17 mouse cellular contexts compared by ENCODE assay signal in the genomic region with DNA sequence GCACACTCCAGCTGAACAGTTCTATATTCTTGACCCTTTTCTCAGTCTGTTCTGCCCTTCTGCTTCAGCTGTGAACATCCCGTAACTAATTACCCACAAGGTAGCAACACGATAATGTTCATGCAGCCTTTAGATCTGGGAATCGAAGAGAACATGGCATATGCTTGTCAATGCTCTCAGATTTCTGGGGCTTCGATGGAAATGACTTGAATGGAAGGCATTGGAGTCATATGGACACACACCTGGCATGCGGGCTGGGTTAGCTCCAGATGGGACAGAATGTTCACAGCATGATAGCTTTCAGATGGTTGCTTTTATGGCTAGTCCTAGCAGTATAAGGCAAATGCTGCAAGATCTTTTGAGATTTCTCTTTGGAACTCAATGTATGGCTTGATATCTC. TPM values are rescaled to one million over a fixed set of nuclear protein-coding genes. Genes with fewer than 3 reads are reported as not detected.
DNase-seq lines count a peak whose midpoint lies in the region; ATAC-seq and TF ChIP-seq lines count a peak whose summit lies in the region.
"Had no signal": no experiment of that assay in that cellular context is flagged by ENCODE, and none has a peak within 500 bp of the region (broad histone marks: within the 10 kb centered on the region; RNA-seq: fewer than 3 reads in every experiment).

No protein-coding gene starts in this region.

- TF ChIP-seq CTCF in midbrain, postnatal 0 days (IDR thresholded peaks at IDR 0.05): no peak

- H3K27ac ChIP-seq in midbrain, postnatal 0 days (ENCODE audit: low read depth, low read length): no peak overlapping the region
- no peak overlapping the region for H3K27ac ChIP-seq in midbrain, embryonic 10.5 days (replicated peaks)
- H3K27ac ChIP-seq: embryonic facial prominence, embryonic 12.5 days; forebrain, embryonic 15.5 days; heart, embryonic 15.5 days; hindbrain, embryonic 13.5 days had no signal

- no peak for ATAC-seq in midbrain, postnatal 0 days (ENCODE audit: low FRiP score)
- ATAC-seq: forebrain, embryonic 15.5 days; intestine, embryonic 16.5 days had no signal

- H3K9ac ChIP-seq in midbrain, postnatal 0 days (replicated peaks; ENCODE audit: low read length, poor library complexity, severe bottlenecking): no peak overlapping the region
- H3K9ac ChIP-seq: embryonic facial prominence, embryonic 12.5 days; forebrain, embryonic 15.5 days; heart, embryonic 15.5 days; hindbrain, embryonic 13.5 days had no signal

- no peaks in the 10 kb centered on the region for H3K4me1 ChIP-seq in midbrain, postnatal 0 days (ENCODE audit: insufficient read depth, low read length)
- peaks cover 7% of the 10 kb centered on the region; the same call in 1 of the 2 replicates for H3K4me1 ChIP-seq in midbrain, embryonic 10.5 days
- H3K4me1 ChIP-seq: heart, embryonic 15.5 days had no signal

- H3K9me3 ChIP-seq in midbrain, postnatal 0 days (ENCODE audit: low read length): no peaks in the 10 kb centered on the region
- no peaks in the 10 kb centered on the region for H3K9me3 ChIP-seq in midbrain, embryonic 10.5 days (replicated peaks)
- H3K9me3 ChIP-seq: embryonic facial prominence, embryonic 12.5 days; forebrain, embryonic 15.5 days; heart, embryonic 15.5 days; hindbrain, embryonic 13.5 days had no signal

- H3K27me3 ChIP-seq in midbrain, postnatal 0 days (ENCODE audit: insufficient read depth, low read length): no peaks in the 10 kb centered on the region
- no peaks in the 10 kb centered on the region for H3K27me3 ChIP-seq in midbrain, embryonic 10.5 days (ENCODE audit: low read depth, poor library complexity, severe bottlenecking)
- H3K27me3 ChIP-seq: embryonic facial prominence, embryonic 12.5 days; forebrain, embryonic 15.5 days; hindbrain, embryonic 13.5 days had no signal

- no peak overlapping the region for H3K4me2 ChIP-seq in midbrain, postnatal 0 days (ENCODE audit: low read depth, low read length, poor library complexity, severe bottlenecking)
- H3K4me2 ChIP-seq: embryonic facial prominence, embryonic 12.5 days; forebrain, embryonic 15.5 days; heart, embryonic 11.5 days; heart, embryonic 15.5 days; hindbrain, embryonic 13.5 days had no signal

- peak; percentile 52 to 58 for DNase-seq in cerebellum, postnatal 14 days
- DNase-seq in cerebellum, postnatal 36 days: no peak
- DNase-seq in layer of hippocampus, adult 11-12 months (ENCODE audit: low spot score): peak; percentile 14
- no peak for DNase-seq in layer of hippocampus, postnatal 25 days (ENCODE audit: extremely low spot score in 1 of 2, low spot score in 1 of 2)
- DNase-seq in midbrain, postnatal 0 days (ENCODE audit: low spot score): peak; percentile 65
- DNase-seq in midbrain, embryonic 10.5 days (ENCODE audit: low spot score): no peak
- DNase-seq: adrenal gland, adult 2 months; adrenal gland, postnatal 25 days; gastrocnemius, postnatal 36 days; heart, adult 11 months; heart, postnatal 14 days had no signal

- WGBS in midbrain, postnatal 0 days: 88% methylated on average over 5 of the region's 5 CpGs
- WGBS in midbrain, embryonic 10.5 days: 93% methylated on average over 5 of the region's 5 CpGs

- H3K36me3 ChIP-seq in midbrain, postnatal 0 days (ENCODE audit: insufficient read depth, low read length): no peaks in the 10 kb centered on the region
- H3K36me3 ChIP-seq in midbrain, embryonic 10.5 days: no peaks in the 10 kb centered on the region
- H3K36me3 ChIP-seq: embryonic facial prominence, embryonic 12.5 days; forebrain, embryonic 15.5 days; heart, embryonic 15.5 days; hindbrain, embryonic 13.5 days had no signal

- H3K4me3 ChIP-seq in midbrain, postnatal 0 days (ENCODE audit: low read depth, low read length): no peak overlapping the region
- H3K4me3 ChIP-seq in midbrain, embryonic 10.5 days: no peak overlapping the region
- H3K4me3 ChIP-seq: embryonic facial prominence, embryonic 12.5 days; forebrain, embryonic 15.5 days; heart, embryonic 15.5 days; hindbrain, embryonic 13.5 days had no signal

RNA-seq across cellular contexts. Expression of gene Lmo2, which starts 47.2 kb away (rescaled TPM):
- total RNA-seq in layer of hippocampus, postnatal 25 days (2021): 10 to 100 TPM; 19.2 to 21.5 TPM
- total RNA-seq in midbrain, postnatal 0 days (2014; rRNA removed): 16.1 and 22.2 TPM in 2 replicates
- polyA plus RNA-seq in midbrain, postnatal 0 days (2015; fragmentation: Nextera tagmentation; extraction: Ambion mirVana): 22.9 and 23.4 TPM in 2 replicates
- polyA plus RNA-seq in midbrain, embryonic 10.5 days (2016; fragmentation: Nextera tagmentation; extraction: Ambion mirVana): 18.7 and 19.3 TPM in 2 replicates

Comparison
In these comparisons a context has a peak if more than half of its experiments do, and no peak if none do; other contexts are left out.
1. DNase-seq: peak in cerebellum, postnatal 14 days (2 of 2), layer of hippocampus, adult 11-12 months (single experiment) and midbrain, postnatal 0 days (single experiment); none in cerebellum, postnatal 36 days (0 of 2), layer of hippocampus, postnatal 25 days (0 of 2) and midbrain, embryonic 10.5 days (single experiment).